Comparison of ENCODE assay signal across 25 mouse cellular contexts in genomic region chr13:45388254-45388805, GRCm38 (mm10). TPM values are rescaled to one million over a fixed set of nuclear protein-coding genes. Genes with fewer than 3 reads are reported as not detected.
DNase-seq lines count a peak whose midpoint lies in the region; ATAC-seq and TF ChIP-seq lines count a peak whose summit lies in the region.
"Had no signal": no experiment of that assay in that cellular context is flagged by ENCODE, and none has a peak within 500 bp of the region (broad histone marks: within the 10 kb centered on the region; RNA-seq: fewer than 3 reads in every experiment).

No protein-coding gene starts in this region.

- intact Hi-C loops in heart, postnatal 10 days (cut with DNase I) = loop anchor here (5.0 kb wide), 1 partner anchor 111 kb away; no protein-coding TSS in a partner anchor

- peak; percentile 6; the same call in 1 of the 2 replicates for TF ChIP-seq CTCF in hindbrain, postnatal 0 days (IDR thresholded peaks at IDR 0.05; ENCODE audit: low read depth)
- TF ChIP-seq CTCF in midbrain, postnatal 0 days (IDR thresholded peaks at IDR 0.05) = peak; percentile 15; the same call in 1 of the 2 replicates
- no peak for TF ChIP-seq CTCF in liver, postnatal 0 days (IDR thresholded peaks at IDR 0.05; ENCODE audit: low read depth)

- H3K9me3 ChIP-seq in hindbrain, postnatal 0 days (ENCODE audit: low read length) = no peaks in the 10 kb centered on the region
- no peaks in the 10 kb centered on the region for H3K9me3 ChIP-seq in hindbrain, embryonic 14.5 days (ENCODE audit: control insufficient read depth, low read length)
- no peaks in the 10 kb centered on the region for H3K9me3 ChIP-seq in midbrain, postnatal 0 days (ENCODE audit: low read length)
- no peaks in the 10 kb centered on the region for H3K9me3 ChIP-seq in midbrain, embryonic 16.5 days (replicated peaks; ENCODE audit: control insufficient read depth, low read length, poor library complexity, severe bottlenecking)
- no peaks in the 10 kb centered on the region for H3K9me3 ChIP-seq in liver, postnatal 0 days (ENCODE audit: low read length)
- H3K9me3 ChIP-seq: embryonic facial prominence, embryonic 10.5 days; embryonic facial prominence, embryonic 15.5 days; forebrain, embryonic 10.5 days; forebrain, embryonic 15.5 days; hindbrain, embryonic 15.5 days; intestine, embryonic 15.5 days; stomach, embryonic 15.5 days had no signal

- 76% methylated on average over 16 of the region's 16 CpGs for WGBS in hindbrain, postnatal 0 days
- 79% methylated on average over 16 of the region's 16 CpGs for WGBS in hindbrain, embryonic 14.5 days
- 83% methylated on average over 16 of the region's 16 CpGs for WGBS in midbrain, postnatal 0 days
- 77% methylated on average over 16 of the region's 16 CpGs for WGBS in midbrain, embryonic 16.5 days
- 68% methylated on average over 16 of the region's 16 CpGs for WGBS in liver, postnatal 0 days (ENCODE audit: insufficient replicate concordance)

- peak; percentile 74 for DNase-seq in heart, adult 11 months
- no peak for DNase-seq in heart, postnatal 10 days
- DNase-seq in hindbrain, postnatal 0 days (ENCODE audit: low spot score) = no peak
- DNase-seq in hindbrain, embryonic 14.5 days (ENCODE audit: low spot score) = no peak
- no peak for DNase-seq in midbrain, postnatal 0 days (ENCODE audit: low spot score)
- DNase-seq in liver, postnatal 0 days = no peak
- no peak for DNase-seq in kidney, postnatal 14 days
- DNase-seq: adrenal gland, postnatal 36 days; cerebellum, adult 18-20 months; cerebellum, postnatal 14 days; kidney, adult 8-10 months; kidney, postnatal 25 days; lung, adult 18-20 months; lung, postnatal 10 days; midbrain, embryonic 14.5 days; right cerebral cortex, postnatal 25 days had no signal

- no peaks in the 10 kb centered on the region for H3K27me3 ChIP-seq in hindbrain, postnatal 0 days (ENCODE audit: insufficient read depth, low read length)
- 0 out of 2 replicates have a peak, but pooled peaks cover 2% of the 10 kb centered on the region for H3K27me3 ChIP-seq in hindbrain, embryonic 14.5 days (ENCODE audit: control insufficient read depth, insufficient read depth, low read length)
- no peaks in the 10 kb centered on the region for H3K27me3 ChIP-seq in midbrain, postnatal 0 days (ENCODE audit: insufficient read depth, low read length)
- no peaks in the 10 kb centered on the region for H3K27me3 ChIP-seq in midbrain, embryonic 16.5 days (ENCODE audit: control insufficient read depth, insufficient read depth, low read depth, low read length)
- H3K27me3 ChIP-seq in liver, postnatal 0 days (ENCODE audit: insufficient read depth, low read length) = peaks cover 6% of the 10 kb centered on the region; the same call in 1 of the 2 replicates
- H3K27me3 ChIP-seq: embryonic facial prominence, embryonic 15.5 days; forebrain, embryonic 15.5 days; hindbrain, embryonic 15.5 days; intestine, embryonic 15.5 days; limb, embryonic 12.5 days; stomach, embryonic 15.5 days had no signal

- no peak overlapping the region for H3K4me2 ChIP-seq in hindbrain, postnatal 0 days (ENCODE audit: low read depth, low read length)
- H3K4me2 ChIP-seq in hindbrain, embryonic 14.5 days (replicated peaks) = no peak overlapping the region
- H3K4me2 ChIP-seq in midbrain, postnatal 0 days (ENCODE audit: low read depth, low read length, poor library complexity, severe bottlenecking) = no peak overlapping the region
- no peak overlapping the region for H3K4me2 ChIP-seq in midbrain, embryonic 16.5 days (ENCODE audit: low read length)
- peak overlapping the region; percentile 76; the same call in 1 of the 2 replicates for H3K4me2 ChIP-seq in liver, postnatal 0 days (ENCODE audit: low read depth, low read length)

- TF ChIP-seq EP300 in liver, postnatal 0 days (IDR thresholded peaks at IDR 0.05; ENCODE audit: low read depth) = no peak

- peaks cover 8% of the 10 kb centered on the region; the same call in 1 of the 2 replicates for H3K4me1 ChIP-seq in hindbrain, postnatal 0 days (ENCODE audit: insufficient read depth, low read length)
- peaks cover 18% of the 10 kb centered on the region for H3K4me1 ChIP-seq in hindbrain, embryonic 14.5 days (replicated peaks; ENCODE audit: control insufficient read depth, insufficient read depth, low read length)
- no peaks in the 10 kb centered on the region; the same call in 1 of the 2 replicates for H3K4me1 ChIP-seq in midbrain, postnatal 0 days (ENCODE audit: insufficient read depth, low read length)
- peaks cover 15% of the 10 kb centered on the region for H3K4me1 ChIP-seq in midbrain, embryonic 16.5 days (ENCODE audit: control insufficient read depth, insufficient read depth, low read length)
- peaks cover 25% of the 10 kb centered on the region for H3K4me1 ChIP-seq in liver, postnatal 0 days (ENCODE audit: insufficient read depth)

- no peak for ATAC-seq in hindbrain, postnatal 0 days
- no peak for ATAC-seq in hindbrain, embryonic 14.5 days (ENCODE audit: low FRiP score)
- no peak for ATAC-seq in midbrain, postnatal 0 days (ENCODE audit: low FRiP score)
- no peak for ATAC-seq in midbrain, embryonic 16.5 days
- no peak for ATAC-seq in liver, postnatal 0 days
- ATAC-seq: forebrain, embryonic 15.5 days; intestine, embryonic 15.5 days had no signal

- no peak overlapping the region for H3K4me3 ChIP-seq in hindbrain, postnatal 0 days (ENCODE audit: low read length)
- H3K4me3 ChIP-seq in hindbrain, embryonic 14.5 days (replicated peaks; ENCODE audit: low read length) = no peak overlapping the region
- no peak overlapping the region for H3K4me3 ChIP-seq in midbrain, postnatal 0 days (ENCODE audit: low read depth, low read length)
- H3K4me3 ChIP-seq in midbrain, embryonic 16.5 days (ENCODE audit: low read depth, low read length) = no peak overlapping the region
- no peak overlapping the region for H3K4me3 ChIP-seq in liver, postnatal 0 days (ENCODE audit: low read depth, low read length)

- H3K9ac ChIP-seq in hindbrain, postnatal 0 days (replicated peaks; ENCODE audit: low read length) = no peak overlapping the region
- no peak overlapping the region for H3K9ac ChIP-seq in hindbrain, embryonic 14.5 days
- no peak overlapping the region for H3K9ac ChIP-seq in midbrain, postnatal 0 days (replicated peaks; ENCODE audit: low read length, poor library complexity, severe bottlenecking)
- no peak overlapping the region for H3K9ac ChIP-seq in midbrain, embryonic 16.5 days (ENCODE audit: low read depth, low read length)
- H3K9ac ChIP-seq in liver, postnatal 0 days (replicated peaks) = no peak overlapping the region
- H3K9ac ChIP-seq: embryonic facial prominence, embryonic 15.5 days; intestine, embryonic 15.5 days; stomach, embryonic 15.5 days had no signal

- no peaks in the 10 kb centered on the region for H3K36me3 ChIP-seq in hindbrain, postnatal 0 days (ENCODE audit: insufficient read depth, low read length)
- H3K36me3 ChIP-seq in hindbrain, embryonic 14.5 days (replicated peaks; ENCODE audit: control insufficient read depth, insufficient read depth) = no peaks in the 10 kb centered on the region
- no peaks in the 10 kb centered on the region for H3K36me3 ChIP-seq in midbrain, postnatal 0 days (ENCODE audit: insufficient read depth, low read length)
- no peaks in the 10 kb centered on the region for H3K36me3 ChIP-seq in midbrain, embryonic 16.5 days (ENCODE audit: control insufficient read depth, insufficient read depth, low read length)
- peaks cover 15% of the 10 kb centered on the region for H3K36me3 ChIP-seq in liver, postnatal 0 days (replicated peaks; ENCODE audit: insufficient read depth, low read length)
- H3K36me3 ChIP-seq: embryonic facial prominence, embryonic 15.5 days; forebrain, embryonic 10.5 days; forebrain, embryonic 15.5 days; hindbrain, embryonic 15.5 days; intestine, embryonic 15.5 days; stomach, embryonic 15.5 days had no signal

- H3K27ac ChIP-seq in hindbrain, postnatal 0 days = no peak overlapping the region
- H3K27ac ChIP-seq in hindbrain, embryonic 14.5 days = no peak overlapping the region
- no peak overlapping the region for H3K27ac ChIP-seq in midbrain, postnatal 0 days (ENCODE audit: low read depth, low read length)
- no peak overlapping the region for H3K27ac ChIP-seq in midbrain, embryonic 16.5 days (ENCODE audit: low read length)
- no peak overlapping the region for H3K27ac ChIP-seq in liver, postnatal 0 days (ENCODE audit: low read depth)
- H3K27ac ChIP-seq: forebrain, embryonic 10.5 days; forebrain, embryonic 15.5 days; intestine, embryonic 15.5 days; stomach, embryonic 15.5 days had no signal

RNA-seq across cellular contexts. Expression of gene Mylip, which starts 1.2 kb away (rescaled TPM):
- 10 to 100 TPM; 13.6 to 15.9 TPM for total RNA-seq in heart, postnatal 10 days (2021)
- 13.0 and 15.1 TPM in 2 replicates for total RNA-seq in hindbrain, postnatal 0 days (2014; rRNA removed)
- polyA plus RNA-seq in hindbrain, postnatal 0 days (2015; fragmentation: Nextera tagmentation; extraction: Ambion mirVana) = 4.4 and 4.6 TPM in 2 replicates
- polyA plus RNA-seq in hindbrain, embryonic 14.5 days (2014; fragmentation: Nextera tagmentation; extraction: Ambion mirVana) = 4.8 and 5.2 TPM in 2 replicates
- 11.1 and 16.6 TPM in 2 replicates for total RNA-seq in midbrain, postnatal 0 days (2014; rRNA removed)
- polyA plus RNA-seq in midbrain, postnatal 0 days (2015; fragmentation: Nextera tagmentation; extraction: Ambion mirVana) = 2.9 and 3.7 TPM in 2 replicates
- polyA plus RNA-seq in midbrain, embryonic 16.5 days (2015; fragmentation: Nextera tagmentation; extraction: Ambion mirVana) = 5.6 and 6.6 TPM in 2 replicates
- 6.9 and 7.4 TPM in 2 replicates for polyA plus RNA-seq in liver, postnatal 0 days (2015; fragmentation: Nextera tagmentation; extraction: Ambion mirVana)
